Mouse (Mus musculus) heart, embryonic 14.5 days (tissue): ENCODE measurements around the gene Gm10392. TPM values are rescaled to one million over a fixed set of nuclear protein-coding genes. Genes with fewer than 3 reads are reported as not detected.
"Not testable (repeated sequence)": the region's sequence is repeated elsewhere in the genome, so short reads cannot be mapped to it uniquely, and the experiment has no call there.

Experiments used
- ATAC-seq: fragments of 200-750 bp; cut with Nextera tagmentation; 2 replicates; pipeline ENCODE4 v1.8.0; 2017; ENCODE audit warnings: low read depth, moderate TSS enrichment; ENCODE audit not compliant: insufficient number of reproducible peaks, insufficient read depth, low FRiP score
- H3K27ac ChIP-seq, 2 experiments: fragments of 200-500 bp in 1 of 2; fragments of 300-500 bp in 1 of 2; sonication (generic) in 1 of 2; replicated peaks in 1 of 2; 2 replicates each; pipeline ENCODE4 v1.5.1; 2012 to 2014; ENCODE audit warnings: low read depth in 2 of 2, low read length in 2 of 2, control low read depth in 1 of 2, mild to moderate bottlenecking in 1 of 2, mixed read lengths in 1 of 2; ENCODE audit not compliant: control insufficient read depth in 1 of 2, insufficient read depth in 1 of 2
- H3K27me3 ChIP-seq: fragments of 300-500 bp; sonication (generic); 2 replicates; pipeline ENCODE4 v1.6.1; 2014; ENCODE audit warnings: mild to moderate bottlenecking, low read length, control low read depth; ENCODE audit not compliant: control insufficient read depth, insufficient read depth
- H3K36me3 ChIP-seq: fragments of 300-500 bp; sonication (generic); 2 replicates; pipeline ENCODE4 v1.6.1; 2014; ENCODE audit warnings: mild to moderate bottlenecking, control low read depth, low read length, mixed read lengths; ENCODE audit not compliant: control insufficient read depth, insufficient read depth
- H3K4me1 ChIP-seq, 2 experiments: fragments of 200-500 bp in 1 of 2; fragments of 300-500 bp in 1 of 2; sonication (generic) in 1 of 2; 2 replicates each; pipeline ENCODE4 v1.6.1; 2012 to 2014; ENCODE audit warnings: low read length in 2 of 2, control low read depth in 1 of 2, mixed read lengths in 1 of 2; ENCODE audit not compliant: control insufficient read depth in 2 of 2, insufficient read depth in 2 of 2
- H3K4me2 ChIP-seq: fragments of 300-500 bp; sonication (generic); 2 replicates; pipeline ENCODE4 v1.6.1; 2014; ENCODE audit warnings: mild to moderate bottlenecking, low read length
- H3K4me3 ChIP-seq, 2 experiments: fragments of 200-500 bp in 1 of 2; fragments of 300-500 bp in 1 of 2; sonication (generic) in 1 of 2; 2 replicates each; pipeline ENCODE4 v1.5.1; 2012 to 2014; ENCODE audit warnings: low read length in 2 of 2, mild to moderate bottlenecking in 2 of 2, control low read depth in 1 of 2, low read depth in 1 of 2, moderate library complexity in 1 of 2; ENCODE audit not compliant: control insufficient read depth in 1 of 2, insufficient read depth in 1 of 2
- H3K9ac ChIP-seq: fragments of 300-500 bp; sonication (generic); 2 replicates; pipeline ENCODE4 v1.6.1; 2014; ENCODE audit warnings: mild to moderate bottlenecking, low read length
- H3K9me3 ChIP-seq: fragments of 300-500 bp; sonication (generic); 2 replicates; pipeline ENCODE4 v1.6.1; 2016; ENCODE audit warnings: low read length, control low read depth; ENCODE audit not compliant: control insufficient read depth
- WGBS: fragments of 180-500 bp; shearing (Covaris S2); extraction: QIAGEN DNeasy Blood & Tissue Kit; methylation state at CpG from one replicate; pipeline ENCODE4 v1.1.7; 2014; 5-methylcytosine and 5-hydroxymethylcytosine counted together
- polyA plus RNA-seq: library from polyadenylated mRNA; unstranded; fragments of >200 nt; fragmentation: Nextera tagmentation; extraction: Ambion mirVana; gene quantifications from 2 replicates; pipeline ENCODE4 v1.2.1, GENCODE M21; 2014

The Gm10392 gene
- not detected in 2 replicates for polyA plus RNA-seq

DNA sequence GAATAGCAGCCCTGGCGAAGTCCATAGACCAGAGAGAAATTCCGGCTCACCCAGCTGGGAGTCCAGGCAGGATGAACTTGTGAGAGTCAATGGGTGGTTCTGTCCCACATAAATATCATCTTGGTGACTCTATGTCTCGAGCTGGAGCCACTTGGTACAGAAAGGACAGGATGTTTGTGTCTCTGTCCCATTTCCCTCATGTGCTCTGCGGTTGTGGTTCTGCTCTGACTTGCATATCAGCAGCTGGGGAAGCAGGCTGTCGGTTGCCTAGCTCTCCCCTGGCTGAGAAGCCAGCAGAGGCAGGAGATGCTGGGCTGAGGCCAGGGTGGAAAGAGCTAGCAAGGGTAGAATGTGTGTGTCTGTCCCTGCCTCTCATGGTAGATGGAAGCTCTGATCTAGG is at the start of gene Gm10392:
Gene Gm10392 (minus strand): TSS at position 156 of the 400 bp plus-strand sequence.
- Histone ChIP-seq H3K27me3 (peaks cover 8% of the 10 kb centered on the region), H3K27ac (no peak within 1 kb of the TSS), H3K9me3 (no peaks in the 10 kb centered on the region), H3K4me3 (no peak within 1 kb of the TSS), H3K4me2 (no peak within 1 kb of the TSS), H3K9ac (no peak within 1 kb of the TSS), H3K36me3 (no peaks in the 10 kb centered on the region), H3K4me1 (peaks cover 12 to 16% of the 10 kb centered on the region in 2 experiments)
- ATAC-seq = no peak
- WGBS = 58% methylated on average over 5 of the region's 5 CpGs

DNA sequence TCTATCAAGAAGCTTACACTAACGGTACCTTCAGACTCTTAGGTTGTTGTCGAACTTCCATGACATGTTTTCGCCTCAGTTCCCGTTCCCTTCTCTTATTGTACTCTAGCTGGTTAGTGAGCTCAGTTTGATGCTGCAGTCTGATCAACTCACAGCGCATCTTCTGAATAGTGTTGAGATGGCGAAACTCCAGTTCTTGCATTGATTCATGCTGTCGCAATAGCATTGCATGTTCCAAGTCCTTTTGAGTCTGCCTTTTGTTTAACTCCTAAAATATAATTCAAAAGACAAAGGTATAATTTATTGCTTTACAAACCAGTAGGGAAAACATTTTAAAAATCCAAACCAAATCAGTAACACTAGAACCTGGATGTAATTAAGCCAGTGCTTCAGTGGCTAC is 26.3 kb upstream of the Gm10392 start:
- no peaks in the 10 kb centered on the region for H3K4me1 ChIP-seq
- no peak overlapping the region for H3K4me2 ChIP-seq
- no peak overlapping the region for H3K9ac ChIP-seq
- peaks cover 89% of the 10 kb centered on the region for H3K36me3 ChIP-seq
- ATAC-seq = no peak
- H3K27me3 ChIP-seq = no peaks in the 10 kb centered on the region
- WGBS = 96% methylated on average over 7 of the region's 7 CpGs
- no peak overlapping the region for H3K4me3 ChIP-seq
- H3K9me3 ChIP-seq = no peaks in the 10 kb centered on the region
- no peak overlapping the region for H3K27ac ChIP-seq

DNA sequence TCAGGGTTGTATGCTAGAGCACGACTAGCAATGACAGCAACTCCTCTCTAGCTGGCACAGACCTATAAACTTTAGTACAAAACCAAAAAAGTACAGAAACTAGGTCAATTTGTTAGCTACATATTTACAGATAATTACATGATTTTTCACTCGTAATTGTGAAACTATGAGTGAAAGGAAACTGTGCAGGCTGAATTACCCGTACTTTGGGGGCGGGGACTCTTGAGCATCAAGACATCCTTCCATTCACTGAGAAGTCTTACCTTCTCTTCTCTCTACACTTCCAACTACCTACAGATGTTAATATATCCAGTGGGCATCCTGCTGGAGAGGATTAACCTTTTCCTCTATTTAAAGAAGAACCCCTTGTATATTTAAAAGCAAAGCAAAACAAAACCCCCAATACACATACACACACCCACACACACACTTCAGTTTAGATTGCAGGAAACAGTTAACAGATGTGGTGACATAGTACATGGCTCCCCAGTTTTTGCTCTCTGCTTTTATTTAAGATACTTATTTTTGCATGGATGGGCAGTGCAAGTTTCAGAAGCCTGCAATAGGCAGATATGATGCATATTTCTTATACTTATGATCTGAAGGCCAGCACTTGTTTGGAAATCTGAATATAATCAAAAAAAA is 13.3 kb upstream of the Gm10392 start:
- H3K36me3 ChIP-seq = peaks cover 55% of the 10 kb centered on the region
- no peak overlapping the region for H3K4me2 ChIP-seq
- H3K9me3 ChIP-seq = no peaks in the 10 kb centered on the region
- H3K4me3 ChIP-seq = no peak overlapping the region
- no peak for ATAC-seq
- H3K27ac ChIP-seq = no peak overlapping the region
- H3K4me1 ChIP-seq = no peaks in the 10 kb centered on the region
- no peak overlapping the region for H3K9ac ChIP-seq
- H3K27me3 ChIP-seq = no peaks in the 10 kb centered on the region
- 88% methylated on average over 4 of the region's 4 CpGs for WGBS

DNA sequence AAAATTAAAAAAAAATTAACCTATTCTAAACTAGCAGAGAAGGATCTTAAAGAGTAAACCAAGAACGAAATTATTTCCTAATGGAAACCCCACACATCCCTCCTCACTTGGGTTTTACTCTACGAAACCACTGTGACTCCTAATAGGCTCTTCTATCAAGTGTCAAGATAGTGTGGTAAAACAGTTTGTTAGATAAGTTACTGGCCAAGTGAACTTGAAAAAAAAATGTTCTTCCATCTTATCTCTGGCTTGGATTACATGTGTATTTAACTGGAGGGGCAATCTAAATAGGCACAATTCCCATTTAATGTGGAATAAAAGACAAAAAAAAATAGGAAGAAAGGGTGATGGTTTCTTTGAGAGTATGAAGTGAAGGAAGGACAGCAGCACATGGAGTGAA is 11.9 kb upstream of the Gm10392 start:
- WGBS = 71% methylated on average over 2 of the region's 2 CpGs
- Histone ChIP-seq H3K27ac (no peak overlapping the region), H3K9me3 (no peaks in the 10 kb centered on the region), H3K36me3 (peaks cover 40% of the 10 kb centered on the region), H3K9ac (no peak overlapping the region), H3K4me2 (no peak overlapping the region), H3K27me3 (no peaks in the 10 kb centered on the region), H3K4me1 (no peaks in the 10 kb centered on the region), H3K4me3 (no peak overlapping the region)
- ATAC-seq = no peak

DNA sequence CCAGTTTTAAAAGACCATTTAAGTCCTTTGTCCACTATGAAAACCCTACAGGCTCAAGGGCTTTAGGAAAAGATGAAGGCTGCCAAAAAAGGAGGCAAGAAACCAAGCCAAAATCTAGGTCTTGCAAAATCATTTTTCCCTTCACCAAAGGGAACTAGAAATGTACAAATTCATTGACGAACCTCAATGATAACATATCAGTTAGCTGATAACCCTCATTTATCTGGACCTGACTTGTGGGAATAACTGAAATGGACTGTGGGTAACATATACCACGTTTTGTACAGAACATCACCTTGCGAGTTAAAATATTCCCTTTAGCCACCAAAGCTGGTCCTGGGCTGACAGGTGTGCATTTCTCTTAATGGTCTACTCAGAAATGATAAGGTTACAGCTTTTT is 10.6 kb upstream of the Gm10392 start:
- H3K9ac ChIP-seq = no peak overlapping the region
- H3K4me3 ChIP-seq = no peak overlapping the region
- no peak overlapping the region for H3K27ac ChIP-seq
- H3K36me3 ChIP-seq = peaks cover 31% of the 10 kb centered on the region
- no peaks in the 10 kb centered on the region for H3K9me3 ChIP-seq
- H3K4me1 ChIP-seq = no peaks in the 10 kb centered on the region
- ATAC-seq = no peak
- H3K4me2 ChIP-seq = no peak overlapping the region
- 67% methylated on average over 3 of the region's 3 CpGs for WGBS
- H3K27me3 ChIP-seq = no peaks in the 10 kb centered on the region

DNA sequence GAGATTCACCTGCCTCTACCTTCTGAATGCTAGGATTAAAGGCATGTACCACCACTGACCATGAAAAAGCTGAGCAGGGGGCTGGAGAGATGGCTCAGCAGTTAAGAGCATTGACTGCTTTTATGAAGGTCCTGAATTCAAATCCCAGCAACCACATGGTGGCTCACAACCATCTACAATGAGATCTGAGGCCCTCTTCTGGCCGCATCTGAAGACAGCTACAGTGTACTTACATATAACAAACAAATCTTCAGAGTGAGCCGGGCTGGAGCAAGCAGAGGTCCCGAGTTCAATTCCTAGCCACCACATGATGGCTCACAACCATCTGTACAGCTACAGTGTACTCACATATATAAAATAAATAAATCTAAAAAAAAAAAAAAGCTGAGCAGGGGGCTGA is 9.4 kb upstream of the Gm10392 start:
- not testable (repeated sequence) for H3K9ac ChIP-seq, ATAC-seq, H3K4me1 ChIP-seq, H3K4me3 ChIP-seq, H3K27ac ChIP-seq, H3K4me2 ChIP-seq, H3K9me3 ChIP-seq, H3K27me3 ChIP-seq
- H3K36me3 ChIP-seq = peaks cover 22% of the 10 kb centered on the region
- 84% methylated on average over 3 of the region's 3 CpGs for WGBS

DNA sequence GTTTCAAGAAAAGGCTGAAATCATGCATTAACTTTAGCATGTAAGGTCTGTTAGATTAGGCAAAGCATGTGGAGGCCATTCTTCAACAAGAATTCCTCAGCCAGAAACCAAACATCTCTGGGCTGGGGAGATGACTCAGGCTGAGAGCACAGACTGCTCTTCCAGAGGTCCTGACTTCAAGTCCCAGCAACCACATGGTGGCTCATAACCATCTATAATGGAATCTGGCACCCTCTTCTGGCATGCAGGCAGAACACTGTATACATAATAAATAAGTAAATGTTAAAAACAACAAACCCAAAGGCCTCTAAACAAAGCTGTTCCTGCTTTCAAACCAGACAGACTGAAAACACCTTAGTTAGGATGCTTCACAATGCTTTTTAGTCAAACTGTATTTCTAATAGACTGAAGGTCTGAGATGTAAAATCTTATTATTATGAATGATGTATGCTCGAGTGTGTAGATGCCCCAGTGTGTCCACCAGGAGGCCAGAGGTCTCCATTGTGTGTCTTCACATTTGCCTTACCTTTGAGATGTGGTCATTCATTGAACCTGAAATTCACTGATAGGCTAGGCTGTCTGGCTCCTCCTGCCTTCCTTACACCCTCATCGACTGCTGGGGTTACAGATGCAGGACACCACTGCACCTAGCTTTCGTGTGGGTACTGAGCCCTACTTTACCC is 6.9 kb upstream of the Gm10392 start:
- ATAC-seq = no peak
- Histone ChIP-seq H3K36me3 (peaks cover 10% of the 10 kb centered on the region), H3K9ac (no peak overlapping the region), H3K4me2 (no peak overlapping the region), H3K9me3 (no peaks in the 10 kb centered on the region), H3K4me1 (no peaks in the 10 kb centered on the region), H3K4me3 (no peak overlapping the region), H3K27me3 (no peaks in the 10 kb centered on the region), H3K27ac (no peak overlapping the region)
- 75% methylated on average over 3 of the region's 3 CpGs for WGBS
